Mouse (Mus musculus) spleen, adult 2 months (tissue): ENCODE results near the gene Exoc6. TPM values are rescaled to one million over a fixed set of nuclear protein-coding genes. Genes with fewer than 3 reads are reported as not detected.

ENCODE experiments used
- DNase-seq, 2 experiments: peaks; one replicate each; pipeline versions ENCODE4 v3.0.0 to v3.0.0-alpha.2; 2012 to 2021; ENCODE audit warnings: low spot score in 2 of 2, low read depth in 1 of 2
- H3K27ac ChIP-seq: fragments of 200-500 bp; 2 replicates; pipeline ENCODE4 v1.5.1; 2012; ENCODE audit warnings: low read length, inconsistent platforms; ENCODE audit not compliant: insufficient read depth
- H3K27me3 ChIP-seq: fragments of 200-500 bp; 2 replicates; pipeline ENCODE4 v1.6.1; 2012; ENCODE audit warnings: mild to moderate bottlenecking, moderate library complexity, low read length, inconsistent platforms; ENCODE audit not compliant: control insufficient read depth, insufficient read depth
- H3K36me3 ChIP-seq: fragments of 200-500 bp; 2 replicates; pipeline ENCODE4 v1.6.1; 2012; ENCODE audit warnings: mild to moderate bottlenecking, low read length, inconsistent platforms; ENCODE audit not compliant: control insufficient read depth, insufficient read depth
- H3K4me1 ChIP-seq: fragments of 200-500 bp; 2 replicates; pipeline ENCODE4 v1.6.1; 2011; ENCODE audit warnings: inconsistent platforms; ENCODE audit not compliant: control insufficient read depth, insufficient read depth, insufficient read length
- H3K4me3 ChIP-seq: fragments of 200-500 bp; 2 replicates; pipeline ENCODE4 v1.5.1; 2011; ENCODE audit warnings: mild to moderate bottlenecking, inconsistent platforms; ENCODE audit not compliant: insufficient read depth, insufficient read length; ENCODE audit errors: extremely low read depth
- CTCF ChIP-seq: fragments of 200-500 bp; IDR thresholded peaks from 2 replicates; pipeline ENCODE4 v1.5.1; 2011; ENCODE audit warnings: mild to moderate bottlenecking, inconsistent platforms; ENCODE audit not compliant: insufficient read depth, insufficient read length, insufficient replicate concordance; ENCODE audit errors: extremely low read depth
- POLR2A ChIP-seq: fragments of 200-500 bp; IDR thresholded peaks from 2 replicates; pipeline ENCODE4 v1.6.1; 2011; ENCODE audit warnings: low read depth, low read length, inconsistent platforms
- WGBS: fragments of 180-500 bp; shearing (Covaris S2); methylation state at CpG from one replicate; pipeline ENCODE4 v1.1.7; 2018; 5-methylcytosine and 5-hydroxymethylcytosine counted together
- polyA plus RNA-seq: library from polyadenylated mRNA; depleted of rRNA; stranded (reverse); fragments of >200 nt; gene quantifications from 2 replicates; pipeline ENCODE4 v1.2.3, GENCODE M21; 2012; rRNA removed

Gene Exoc6
- polyA plus RNA-seq, 1 experiment, result 8.6 TPM

DNA sequence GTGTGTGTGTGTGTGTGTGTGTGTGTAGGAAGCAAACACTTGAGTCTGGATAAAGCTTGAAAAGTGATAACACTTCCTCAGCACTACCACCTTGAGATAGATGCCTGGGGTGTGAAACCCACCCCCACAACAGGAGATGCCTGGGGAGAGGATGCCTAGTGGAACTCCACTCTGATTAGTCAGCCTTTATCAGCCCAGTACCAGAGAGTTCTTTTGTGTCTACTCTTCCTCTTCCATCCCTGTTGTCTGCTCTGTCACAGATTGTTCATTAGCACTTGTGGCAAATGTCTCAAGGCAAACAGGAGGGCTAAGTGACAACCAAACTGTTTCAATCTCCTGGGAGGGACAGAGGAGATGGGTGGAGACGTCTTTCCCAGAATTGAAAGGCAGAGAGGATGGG, 168.9 kb downstream of the Exoc6 start:
- TF ChIP-seq CTCF (no peak), POLR2A (no peak)
- H3K27ac ChIP-seq, result no peak overlapping the region
- no peaks in the 10 kb centered on the region for H3K36me3 ChIP-seq
- no peaks in the 10 kb centered on the region for H3K4me1 ChIP-seq
- DNase-seq, result no peak
- H3K27me3 ChIP-seq, result no peaks in the 10 kb centered on the region
- no peak overlapping the region for H3K4me3 ChIP-seq
- 85% methylated on average over 1 of the region's 1 CpGs for WGBS

GRCm38 (mm10) chr19:37724591-37724990, 174.4 kb downstream of the Exoc6 start:
- TF ChIP-seq POLR2A (no peak), CTCF (no peak)
- H3K4me3 ChIP-seq, result no peak overlapping the region
- whole genome bisulfite sequencing, result 94% methylated on average over 5 of the region's 5 CpGs
- DNase-seq, result no peak
- no peaks in the 10 kb centered on the region for H3K27me3 ChIP-seq
- no peaks in the 10 kb centered on the region for H3K36me3 ChIP-seq
- H3K27ac ChIP-seq, result no peak overlapping the region
- no peaks in the 10 kb centered on the region for H3K4me1 ChIP-seq

DNA sequence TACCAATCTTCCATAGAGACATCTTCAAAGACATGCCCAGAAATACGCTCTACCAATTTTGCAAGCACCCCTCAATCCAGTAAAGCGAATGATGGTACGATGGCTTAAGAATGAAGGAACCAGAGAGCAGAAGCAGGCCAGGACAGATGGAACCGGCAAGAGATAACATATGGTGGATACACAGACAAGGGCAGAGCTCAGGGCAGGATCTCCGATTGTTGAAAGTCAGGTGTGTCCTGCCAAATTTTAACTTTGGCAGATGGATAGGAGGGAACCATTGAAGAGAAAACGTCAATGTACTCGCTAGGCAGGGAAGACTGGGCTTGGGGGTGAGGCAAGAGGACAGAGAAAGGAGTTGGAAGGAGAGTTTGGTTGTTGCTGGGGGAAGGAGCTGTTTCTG, 176.4 kb downstream of the Exoc6 start:
- H3K4me3 ChIP-seq, result no peak overlapping the region
- no peak overlapping the region for H3K27ac ChIP-seq
- no peaks in the 10 kb centered on the region for H3K27me3 ChIP-seq
- 87% methylated on average over 7 of the region's 7 CpGs for WGBS
- TF ChIP-seq POLR2A, result no peak
- no peak for TF ChIP-seq CTCF
- no peaks in the 10 kb centered on the region for H3K36me3 ChIP-seq
- H3K4me1 ChIP-seq, result no peaks in the 10 kb centered on the region
- DNase-seq, result no peak

- Histone ChIP-seq H3K4me3 (no peak overlapping the region), H3K36me3 (no peaks in the 10 kb centered on the region), H3K27ac (no peak overlapping the region), H3K27me3 (no peaks in the 10 kb centered on the region), H3K4me1 (no peaks in the 10 kb centered on the region)
- no peak for DNase-seq
- WGBS, result 89% methylated on average over 2 of the region's 2 CpGs
- TF ChIP-seq POLR2A (no peak), CTCF (no peak)
Measured at GRCm38 (mm10) chr19:37727366-37727765, 177.1 kb downstream of the Exoc6 start.

Other genes with a start within 250 kb of the Exoc6 start
- 6.2 and 6.7 TPM in 2 replicates for gene Ide, start 212.6 kb upstream of the Exoc6 start, polyA plus RNA-seq
- gene Kif11, start 174.0 kb upstream of the Exoc6 start, polyA plus RNA-seq, result 2.1 TPM in 2 replicates
- 52.9 and 105 TPM in 2 replicates for gene Hhex, start 115.6 kb upstream of the Exoc6 start, polyA plus RNA-seq
- 0.08 and 0.12 TPM in 2 replicates for gene Cyp26c1, start 135.2 kb downstream of the Exoc6 start, polyA plus RNA-seq
- 0.07 and 0.29 TPM in 2 replicates for gene Cyp26a1, start 147.4 kb downstream of the Exoc6 start, polyA plus RNA-seq